Mouse (Mus musculus) right cerebral cortex, adult 2 months (tissue): ENCODE measurements at regions not wholly inside any gene's neighbourhood (a gene's known extent, or its start where the extent isn't known, plus 50 kb on each side); places are given as distances from the start of the nearest gene placed in this dataset.

Source experiments
- DNase-seq, 2 experiments: peaks; one replicate each; pipeline ENCODE4 v3.0.0; 2021 to 2022; ENCODE audit warnings: low spot score in 2 of 2

DNA sequence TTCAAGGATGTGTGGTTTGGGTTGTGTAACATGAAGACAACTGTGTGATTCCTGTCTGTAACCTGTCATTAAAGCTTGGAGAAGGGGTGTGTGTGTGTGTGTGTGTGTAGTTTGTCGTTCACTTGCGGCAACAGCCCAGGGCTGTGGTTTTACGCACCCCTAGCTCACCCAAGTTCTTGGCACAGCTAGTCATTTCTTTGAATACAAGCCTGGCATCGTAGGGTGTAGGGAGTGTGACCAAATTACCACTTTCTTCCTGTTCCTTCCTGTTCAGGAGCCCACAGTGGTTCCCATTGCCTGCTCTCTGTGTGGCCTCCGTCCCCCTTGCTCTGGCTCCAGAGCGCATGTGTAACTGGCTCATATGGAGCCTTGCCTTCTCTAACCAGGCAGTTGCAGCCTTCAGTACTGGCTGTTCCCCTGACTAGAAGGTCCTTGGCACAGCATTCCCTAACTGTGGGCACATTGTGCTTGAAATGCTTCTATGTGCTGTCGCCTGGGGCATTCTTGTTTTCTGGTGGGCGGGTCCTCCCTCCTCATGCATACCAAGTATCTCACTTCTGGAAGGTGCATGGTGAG is 167.4 kb upstream of the Ubr2 start:
- peak in 1 of 2 experiments; percentile 51 for DNase-seq

DNA sequence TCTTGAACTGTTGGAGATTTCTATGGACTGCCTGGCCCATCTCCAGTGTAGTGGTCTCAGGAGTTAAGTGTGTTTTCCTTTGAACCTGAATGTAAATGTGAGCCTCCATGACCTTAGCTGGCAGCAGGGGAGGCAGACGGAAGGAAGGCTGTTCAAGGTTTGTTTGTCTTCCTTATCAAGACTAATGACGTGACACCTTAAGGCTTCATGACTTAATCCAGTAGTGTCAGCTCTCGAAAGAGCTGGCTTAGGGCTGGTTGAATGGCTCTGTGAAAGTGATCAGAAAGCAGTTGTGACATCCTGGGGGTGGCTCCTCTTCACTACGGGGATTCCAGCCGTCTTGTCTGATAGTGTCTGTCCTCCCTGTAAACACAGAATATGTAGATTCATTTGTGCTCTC is 166.0 kb upstream of the Ubr2 start:
- DNase-seq: no peak

DNA sequence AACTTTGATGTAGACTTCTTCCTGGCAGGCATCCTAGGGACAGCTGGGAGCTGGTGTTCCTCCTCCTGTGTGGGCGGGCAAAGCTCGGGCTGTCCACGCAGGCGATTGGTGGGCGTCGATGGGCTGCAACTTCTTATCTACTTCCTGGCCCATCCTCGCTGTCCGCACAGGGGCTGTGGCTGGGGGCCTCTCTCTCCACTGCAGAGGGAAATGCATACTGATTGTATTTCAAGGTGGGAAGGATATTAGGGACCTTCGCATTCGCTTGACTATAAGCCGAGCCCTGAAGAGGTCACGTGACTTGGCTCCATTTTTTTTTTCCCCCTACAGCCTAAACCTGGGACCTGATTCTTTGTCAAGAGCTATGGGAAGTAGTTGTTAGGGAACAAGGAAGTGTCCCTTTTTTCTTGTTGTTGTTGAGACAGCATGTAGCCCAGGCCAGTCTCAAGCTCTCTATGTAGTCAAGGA is 164.4 kb upstream of the Ubr2 start:
- peak; percentile 76 to 77 for DNase-seq

DNA sequence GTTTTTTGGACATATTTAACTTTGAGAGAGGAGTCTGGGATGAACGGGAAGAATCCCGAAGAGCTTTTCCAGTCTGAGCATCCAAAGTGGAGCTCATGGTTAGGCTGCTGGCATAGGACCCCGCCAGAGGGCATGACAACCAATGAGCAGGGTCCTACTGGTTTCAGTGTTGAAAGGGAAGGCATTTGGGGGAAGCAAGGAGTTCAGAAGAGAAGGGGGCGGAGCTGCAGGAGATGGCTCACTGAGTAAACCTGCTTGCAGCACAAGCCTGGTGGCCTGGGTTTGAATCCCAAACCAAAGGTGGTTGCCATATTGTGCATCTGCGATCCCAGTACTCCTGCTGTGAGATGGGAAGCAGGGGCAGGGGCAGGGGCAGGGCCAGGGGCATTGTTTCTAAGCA is 161.4 kb upstream of the Ubr2 start:
- no peak for DNase-seq

DNA sequence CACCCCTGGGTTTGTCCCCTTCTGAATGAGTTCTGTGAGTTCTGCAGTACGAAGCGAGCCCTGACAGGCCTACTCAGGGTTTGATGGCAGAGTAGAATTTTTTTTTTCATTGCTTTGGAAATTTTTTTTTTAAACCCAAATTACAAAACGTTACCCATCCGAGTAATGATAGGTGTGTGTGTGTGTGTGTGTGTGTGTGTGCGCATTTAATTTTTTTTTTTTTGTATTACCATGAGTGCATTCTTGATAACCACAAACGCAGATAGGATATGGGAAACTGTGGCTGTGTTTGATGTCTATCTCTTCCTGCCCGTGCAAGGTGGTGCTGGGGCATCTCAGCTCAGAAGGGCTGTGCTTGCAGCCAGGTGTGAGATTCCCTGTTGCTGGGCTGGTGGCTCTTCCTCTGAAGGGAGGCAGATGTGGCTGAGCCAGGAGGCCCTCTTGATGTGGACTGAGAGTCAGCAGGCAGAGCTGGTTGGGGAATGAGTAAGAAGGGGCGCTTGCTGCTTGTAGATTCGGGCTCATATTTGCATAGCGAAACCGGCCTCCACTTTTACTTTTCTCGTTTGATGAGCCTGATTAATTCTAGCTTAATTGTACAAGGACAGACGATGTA is 160.7 kb upstream of the Ubr2 start:
- DNase-seq: no peak

GRCm38 (mm10) chr17:47168105-47168504 is 157.7 kb upstream of the Ubr2 start:
- no peak for DNase-seq

DNA sequence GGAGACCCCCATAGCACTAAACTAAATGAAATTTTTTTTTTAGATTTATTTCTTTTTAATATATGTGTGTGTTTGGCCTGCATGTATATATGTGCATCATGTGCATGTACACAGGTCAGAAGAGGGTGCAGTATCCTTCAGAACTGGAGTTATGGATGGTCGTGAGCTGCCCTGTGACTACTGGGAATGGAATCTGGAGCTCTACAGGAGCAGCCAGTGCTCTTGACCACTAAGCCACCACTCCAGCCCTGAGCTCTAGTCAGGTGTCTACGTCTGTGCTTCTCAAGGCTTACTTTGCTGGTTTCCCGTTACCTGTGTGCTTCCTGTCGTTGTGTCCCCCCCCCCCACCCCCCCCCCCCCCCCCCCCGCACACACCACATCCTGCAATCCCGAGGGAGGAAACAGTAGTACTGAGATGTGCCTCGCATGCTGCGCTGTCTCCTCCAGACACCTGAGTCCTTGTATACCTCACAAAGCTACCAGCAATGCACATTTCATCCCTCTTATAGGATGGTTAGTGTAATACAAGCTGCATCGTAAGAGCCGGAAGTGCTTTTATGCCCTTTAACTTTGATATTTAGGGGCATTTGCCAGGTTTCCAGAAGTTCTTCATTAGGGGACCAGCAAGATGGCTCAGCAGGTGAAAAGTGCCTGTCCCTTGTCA is 153.5 kb upstream of the Ubr2 start:
- DNase-seq: no peak

- no peak for DNase-seq
Observed at GRCm38 (mm10) chr17:47162459-47162858, 152.1 kb upstream of the Ubr2 start.

- no peak for DNase-seq
Observed at GRCm38 (mm10) chr17:47156237-47156636, 145.9 kb upstream of the Ubr2 start.

- DNase-seq: peak in 1 of 2 experiments; percentile 63
Observed at GRCm38 (mm10) chr17:47151557-47152278, 141.4 kb upstream of the Ubr2 start.

GRCm38 (mm10) chr17:47151193-47151556 is 140.8 kb upstream of the Ubr2 start:
- no peak for DNase-seq

DNA sequence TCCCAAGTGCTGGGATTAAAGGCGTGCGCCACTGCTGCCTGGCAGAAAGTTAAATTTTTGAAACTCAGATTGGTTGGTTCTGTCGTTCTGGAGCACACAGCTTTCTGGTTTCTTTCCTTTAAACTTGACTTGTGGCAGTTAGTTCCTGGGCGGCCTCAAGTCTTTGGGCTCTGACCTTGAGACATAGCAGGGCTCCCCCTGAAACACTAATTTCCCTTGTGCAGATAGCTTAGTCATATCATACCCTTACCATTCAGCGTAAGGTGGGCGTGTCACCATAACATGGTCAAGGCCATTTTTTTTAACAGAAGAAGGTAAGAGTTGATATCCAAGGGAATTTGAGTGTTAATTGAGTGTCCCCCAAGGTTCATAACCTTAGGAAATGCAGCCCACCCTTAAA is 140.3 kb upstream of the Ubr2 start:
- DNase-seq: no peak

GRCm38 (mm10) chr17:47149662-47150061 is 139.3 kb upstream of the Ubr2 start:
- no peak for DNase-seq

DNA sequence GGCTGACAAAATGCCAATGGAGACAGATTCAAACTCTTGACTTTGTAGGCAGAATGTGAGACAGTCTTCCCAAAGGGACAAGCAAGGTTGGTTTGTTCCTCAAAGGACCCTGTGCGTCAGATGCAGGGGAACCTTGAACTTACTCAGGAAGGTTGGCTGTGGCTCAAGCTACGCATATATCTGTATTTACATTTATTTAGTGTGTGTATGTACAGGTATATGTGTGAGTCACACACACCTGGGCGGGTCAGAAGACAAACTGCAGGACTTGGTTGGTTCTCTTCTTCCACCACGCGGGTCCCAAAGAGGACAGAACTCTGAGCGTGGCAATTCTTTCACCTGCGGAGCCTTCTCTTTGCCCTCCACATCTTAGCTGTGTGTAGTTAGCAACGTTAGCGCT is 138.8 kb upstream of the Ubr2 start:
- no peak for DNase-seq

- DNase-seq: no peak
Observed at GRCm38 (mm10) chr17:47146640-47147039, 136.3 kb upstream of the Ubr2 start.

DNA sequence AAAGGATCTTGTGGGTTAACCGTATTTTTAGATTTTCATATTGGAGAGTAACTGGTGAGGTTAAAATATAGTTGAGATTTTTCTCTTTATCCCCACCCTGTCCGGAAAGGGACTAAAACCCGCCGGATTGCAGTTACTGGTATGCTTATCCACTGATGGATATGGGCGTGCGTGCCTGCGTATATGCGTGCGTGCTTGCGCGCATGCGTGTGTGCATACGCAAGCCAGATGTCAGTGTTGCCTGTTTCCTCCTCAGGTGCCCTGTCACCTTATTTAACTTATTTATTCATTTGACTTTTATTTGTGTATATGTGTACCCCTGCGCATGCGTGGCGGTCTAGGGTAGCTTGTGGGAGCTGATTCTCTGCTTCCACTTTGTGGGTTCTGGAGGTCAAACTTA is 135.2 kb upstream of the Ubr2 start:
- DNase-seq: no peak

DNA sequence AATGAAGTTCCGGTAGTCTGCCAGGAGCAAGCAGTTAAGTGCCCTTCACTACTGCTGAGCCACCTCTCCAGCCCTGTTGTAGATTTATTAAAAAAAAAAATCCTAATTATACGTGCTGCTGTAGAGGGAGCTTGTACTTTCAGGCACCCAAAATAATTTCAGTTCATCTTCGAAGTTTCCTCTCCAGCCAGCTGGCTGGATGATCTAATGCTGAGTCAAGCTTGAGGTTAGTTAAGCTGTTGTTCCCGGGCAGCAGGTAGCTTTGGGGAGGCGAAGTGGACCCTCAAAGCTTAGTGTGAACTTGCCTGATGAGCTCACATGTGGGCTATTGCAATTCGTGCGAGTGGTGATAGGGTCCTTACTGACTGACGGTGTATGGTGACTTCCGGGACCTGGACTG is 134.6 kb upstream of the Ubr2 start:
- DNase-seq: no peak

GRCm38 (mm10) chr17:47144460-47144859 is 134.1 kb upstream of the Ubr2 start:
- DNase-seq: no peak

DNA sequence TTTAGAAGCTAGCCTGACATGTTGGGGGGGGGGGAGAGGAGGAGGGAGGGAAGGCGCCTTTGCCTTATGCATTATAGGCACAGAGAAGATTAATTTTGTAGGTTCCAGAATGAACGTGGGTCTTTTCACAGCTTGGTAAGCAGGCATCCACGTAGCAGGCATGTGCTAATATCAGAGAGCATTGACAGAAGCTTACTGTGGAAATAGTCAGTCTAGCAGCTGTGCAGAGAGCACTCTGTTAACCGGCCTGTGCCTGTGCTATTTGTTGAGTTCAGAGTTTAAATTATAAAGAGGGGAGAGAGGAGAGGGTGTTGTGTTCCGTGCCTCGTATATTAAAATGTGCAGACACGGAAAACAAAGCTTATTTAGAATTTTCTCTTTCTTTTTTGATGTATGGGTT is 133.5 kb upstream of the Ubr2 start:
- DNase-seq: no peak

DNA sequence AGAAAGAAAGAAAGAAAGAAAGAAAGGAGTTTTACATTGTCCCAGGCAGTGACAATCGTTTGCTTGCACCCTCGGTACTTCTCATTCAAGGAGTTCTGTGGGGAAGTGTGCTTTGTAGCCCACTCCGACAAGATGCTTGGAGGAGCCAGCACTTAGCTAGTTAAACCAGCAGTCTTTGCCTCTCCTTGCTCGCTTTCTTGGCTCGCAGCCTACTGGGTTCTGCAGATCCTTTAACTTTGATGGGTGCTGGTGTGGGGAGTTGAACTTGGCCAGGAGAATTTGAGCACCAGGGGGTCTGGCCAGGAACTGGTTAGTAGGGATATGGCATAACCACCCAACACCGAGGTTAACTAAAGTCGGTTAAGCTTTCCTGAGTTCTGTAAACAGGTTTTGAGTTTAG is 132.5 kb upstream of the Ubr2 start:
- no peak for DNase-seq

- DNase-seq: no peak
Observed at GRCm38 (mm10) chr17:47142276-47142675, 131.9 kb upstream of the Ubr2 start.

DNA sequence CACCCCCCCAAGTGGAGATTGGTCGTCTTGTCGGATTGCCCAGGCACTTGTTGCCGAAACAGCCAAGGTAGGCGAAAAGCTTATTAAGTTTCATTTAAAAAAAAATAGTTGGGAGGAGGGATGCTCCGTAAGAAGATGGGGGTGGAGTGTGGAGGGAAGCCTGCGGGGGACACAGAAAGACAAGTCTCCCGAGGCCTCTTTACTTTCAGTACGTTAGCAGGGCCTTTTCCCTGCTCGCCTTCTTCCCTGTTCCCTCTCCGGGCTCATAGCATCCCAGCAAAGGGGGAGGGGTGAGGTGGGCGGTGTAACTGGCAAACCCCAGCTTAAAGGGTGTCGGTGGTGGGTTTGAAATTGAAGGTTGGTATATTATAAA is 131.5 kb upstream of the Ubr2 start:
- DNase-seq: peak; percentile 60
